Mouse (Mus musculus): Measurements from ENCODE around the gene Hoxa13. TPM values are rescaled to one million over a fixed set of nuclear protein-coding genes. Genes with fewer than 3 reads are reported as not detected.

The Hoxa13 gene
- polyA plus RNA-seq, 1 experiment from 2014 or later, result 17.4 TPM

- Histone ChIP-seq H3K4me2 (no peak overlapping the region), H3K9ac (no peak overlapping the region), H3K27ac (no peak overlapping the region), H3K4me3 (no peak overlapping the region), H3K4me1 (0 out of 2 replicates have a peak, but pooled peaks cover 7% of the 10 kb centered on the region), H3K36me3 (no peaks in the 10 kb centered on the region), H3K27me3 (peaks cover 18% of the 10 kb centered on the region; the same call in 1 of the 2 replicates), H3K9me3 (no peaks in the 10 kb centered on the region)
- WGBS, result 71% methylated on average over 5 of the region's 5 CpGs
- no peak for ATAC-seq (ENCODE audit: insufficient number of reproducible peaks, low FRiP score, low TSS enrichment, low read depth)
Measured at GRCm38 (mm10) chr6:52283896-52284295, 23.2 kb upstream of the Hoxa13 start.

GRCm38 (mm10) chr6:52281084-52281483 is 20.4 kb upstream of the Hoxa13 start:
- Histone ChIP-seq H3K4me1 (0 out of 2 replicates have a peak, but pooled peaks cover 7% of the 10 kb centered on the region), H3K4me2 (no peak overlapping the region), H3K9ac (no peak overlapping the region), H3K4me3 (no peak overlapping the region), H3K36me3 (no peaks in the 10 kb centered on the region), H3K27ac (no peak overlapping the region), H3K27me3 (peaks cover 34% of the 10 kb centered on the region), H3K9me3 (no peaks in the 10 kb centered on the region)
- 17% methylated on average over 12 of the region's 12 CpGs for WGBS
- ATAC-seq (ENCODE audit: insufficient number of reproducible peaks, low FRiP score, low TSS enrichment, low read depth), result no peak

DNA sequence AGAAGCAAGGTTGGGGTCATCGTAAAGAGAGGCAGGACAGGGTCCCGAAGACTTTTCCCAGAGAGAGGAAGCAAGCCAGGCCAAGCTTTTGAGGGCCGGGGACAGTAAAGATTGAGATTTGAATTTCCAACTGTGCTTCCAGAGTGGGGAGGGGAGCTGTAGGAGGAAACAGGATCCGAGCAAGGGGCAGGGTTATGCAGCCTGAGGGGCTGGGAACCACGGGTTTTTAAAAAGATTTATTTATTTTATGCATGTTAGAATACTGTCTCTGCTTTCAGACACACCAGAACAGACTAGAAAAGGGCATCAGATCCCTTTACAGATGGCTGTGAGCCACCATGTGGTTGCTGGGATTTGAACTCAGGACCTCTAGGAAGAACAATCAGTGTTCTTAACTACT is 16.2 kb upstream of the Hoxa13 start:
- WGBS, result 14% methylated on average over 5 of the region's 5 CpGs
- H3K9me3 ChIP-seq, result no peaks in the 10 kb centered on the region
- no peak overlapping the region for H3K27ac ChIP-seq
- peaks cover 16% of the 10 kb centered on the region for H3K4me1 ChIP-seq
- no peak overlapping the region for H3K4me3 ChIP-seq
- peaks cover 64% of the 10 kb centered on the region for H3K27me3 ChIP-seq
- H3K9ac ChIP-seq, result no peak overlapping the region
- H3K4me2 ChIP-seq, result no peak overlapping the region
- ATAC-seq (ENCODE audit: insufficient number of reproducible peaks, low FRiP score, low TSS enrichment, low read depth), result no peak
- H3K36me3 ChIP-seq, result no peaks in the 10 kb centered on the region

- no peak overlapping the region for H3K27ac ChIP-seq
- H3K4me2 ChIP-seq, result no peak overlapping the region
- H3K9me3 ChIP-seq, result no peaks in the 10 kb centered on the region
- WGBS, result 13% methylated on average over 6 of the region's 6 CpGs
- ATAC-seq (ENCODE audit: insufficient number of reproducible peaks, low FRiP score, low TSS enrichment, low read depth), result no peak
- H3K4me3 ChIP-seq, result no peak overlapping the region
- no peak overlapping the region for H3K9ac ChIP-seq
- H3K27me3 ChIP-seq, result peaks cover 67% of the 10 kb centered on the region
- H3K36me3 ChIP-seq, result no peaks in the 10 kb centered on the region
- peaks cover 15% of the 10 kb centered on the region for H3K4me1 ChIP-seq
Measured at GRCm38 (mm10) chr6:52276382-52276781, 15.7 kb upstream of the Hoxa13 start.

DNA sequence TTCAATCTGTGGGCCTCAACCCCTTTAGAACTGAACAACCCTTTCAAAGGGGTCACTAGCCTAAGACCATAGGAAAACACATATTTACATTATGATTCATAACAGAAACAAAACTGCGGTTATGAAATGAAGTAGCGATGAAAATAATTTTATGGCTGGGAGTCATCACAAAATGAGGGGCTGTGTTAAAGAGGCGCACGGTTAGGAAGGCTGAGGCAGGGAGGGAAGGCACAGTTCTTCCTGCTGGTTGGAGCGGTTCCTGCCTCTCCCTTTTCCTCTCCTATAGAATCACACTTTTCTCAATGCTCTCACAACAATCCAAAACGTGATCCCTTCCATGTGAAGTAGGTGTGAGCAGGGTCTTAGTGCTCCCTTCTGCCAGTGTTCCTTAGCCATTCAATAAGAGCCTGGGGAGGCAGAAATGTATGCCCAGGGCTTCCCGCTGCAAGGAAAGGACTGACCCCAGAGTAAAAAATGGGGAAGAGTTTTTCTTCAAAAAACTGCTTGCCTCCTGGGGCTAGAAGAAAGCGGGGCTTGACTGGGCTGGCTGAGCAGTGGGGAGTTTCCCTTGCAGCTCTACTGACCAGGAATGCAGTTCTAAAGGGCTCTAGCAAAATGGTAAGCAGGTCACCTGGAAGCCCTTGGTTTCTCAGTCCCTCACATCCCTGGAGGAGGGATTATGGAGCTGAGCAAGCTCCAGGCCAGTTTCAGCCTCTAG is 15.0 kb upstream of the Hoxa13 start:
- no peak overlapping the region for H3K4me3 ChIP-seq
- no peaks in the 10 kb centered on the region for H3K36me3 ChIP-seq
- peaks cover 12% of the 10 kb centered on the region for H3K4me1 ChIP-seq
- H3K27ac ChIP-seq, result no peak overlapping the region
- H3K27me3 ChIP-seq, result peaks cover 68% of the 10 kb centered on the region
- no peak overlapping the region for H3K9ac ChIP-seq
- WGBS, result 30% methylated on average over 8 of the region's 8 CpGs
- H3K4me2 ChIP-seq, result no peak overlapping the region
- no peak for ATAC-seq (ENCODE audit: insufficient number of reproducible peaks, low FRiP score, low TSS enrichment, low read depth)
- H3K9me3 ChIP-seq, result no peaks in the 10 kb centered on the region

GRCm38 (mm10) chr6:52274576-52274975 is 13.9 kb upstream of the Hoxa13 start:
- H3K4me1 ChIP-seq, result peaks cover 17% of the 10 kb centered on the region
- ATAC-seq (ENCODE audit: insufficient number of reproducible peaks, low FRiP score, low TSS enrichment, low read depth), result no peak
- H3K36me3 ChIP-seq, result no peaks in the 10 kb centered on the region
- peaks cover 78% of the 10 kb centered on the region for H3K27me3 ChIP-seq
- 29% methylated on average over 11 of the region's 11 CpGs for WGBS
- no peaks in the 10 kb centered on the region for H3K9me3 ChIP-seq
- H3K9ac ChIP-seq, result no peak overlapping the region
- H3K27ac ChIP-seq, result no peak overlapping the region
- peak overlapping the region; percentile 30; the same call in 1 of the 2 replicates for H3K4me2 ChIP-seq
- no peak overlapping the region for H3K4me3 ChIP-seq

DNA sequence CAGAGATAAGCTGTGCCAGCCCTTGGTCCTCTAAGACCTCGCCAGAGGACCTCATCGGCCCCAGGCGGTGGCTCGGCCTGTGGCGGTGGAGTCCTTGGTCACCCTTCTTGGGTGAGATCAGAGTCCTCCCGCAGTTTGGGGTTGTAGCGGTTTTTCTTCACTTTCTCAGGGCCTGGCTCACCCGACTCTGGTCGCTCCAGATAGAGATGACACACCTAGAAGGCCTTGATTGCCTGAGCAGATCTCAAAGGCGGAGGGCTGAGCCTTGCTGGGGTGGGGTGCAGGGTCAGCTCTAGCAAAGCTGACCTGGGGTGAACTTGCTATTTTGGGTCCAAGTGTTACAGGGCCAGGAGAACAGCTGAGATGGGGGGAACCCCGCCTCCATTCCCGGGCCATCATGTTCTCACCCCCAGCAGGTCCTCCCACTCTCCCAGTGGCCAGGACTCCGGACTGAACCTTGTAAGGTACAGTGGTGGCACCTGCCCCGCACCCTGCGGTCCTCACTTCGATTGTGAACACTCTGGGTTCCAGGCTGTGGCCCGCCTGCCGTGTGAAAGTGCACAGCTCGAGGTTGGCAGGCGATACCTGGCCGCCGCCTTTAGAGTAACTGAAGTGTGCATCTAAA is 13.1 kb upstream of the Hoxa13 start:
- peak overlapping the region; percentile 16 for H3K4me3 ChIP-seq
- 33% methylated on average over 22 of the region's 22 CpGs for WGBS
- no peaks in the 10 kb centered on the region for H3K9me3 ChIP-seq
- no peak for ATAC-seq (ENCODE audit: insufficient number of reproducible peaks, low FRiP score, low TSS enrichment, low read depth)
- H3K27me3 ChIP-seq, result peaks cover 83% of the 10 kb centered on the region
- peak overlapping the region; percentile 30 for H3K4me2 ChIP-seq
- no peaks in the 10 kb centered on the region for H3K36me3 ChIP-seq
- peaks cover 17% of the 10 kb centered on the region for H3K4me1 ChIP-seq
- no peak overlapping the region for H3K27ac ChIP-seq
- H3K9ac ChIP-seq, result no peak overlapping the region

GRCm38 (mm10) chr6:52272766-52273655 is 12.3 kb upstream of the Hoxa13 start:
- Histone ChIP-seq H3K9ac (no peak overlapping the region), H3K4me2 (peak overlapping the region; percentile 30; the same call in 1 of the 2 replicates), H3K27ac (no peak overlapping the region), H3K36me3 (no peaks in the 10 kb centered on the region), H3K4me1 (peaks cover 17% of the 10 kb centered on the region), H3K27me3 (peaks cover 90% of the 10 kb centered on the region), H3K9me3 (no peaks in the 10 kb centered on the region), H3K4me3 (no peak overlapping the region)
- ATAC-seq (ENCODE audit: insufficient number of reproducible peaks, low FRiP score, low TSS enrichment, low read depth), result no peak
- WGBS, result 31% methylated on average over 22 of the region's 22 CpGs

DNA sequence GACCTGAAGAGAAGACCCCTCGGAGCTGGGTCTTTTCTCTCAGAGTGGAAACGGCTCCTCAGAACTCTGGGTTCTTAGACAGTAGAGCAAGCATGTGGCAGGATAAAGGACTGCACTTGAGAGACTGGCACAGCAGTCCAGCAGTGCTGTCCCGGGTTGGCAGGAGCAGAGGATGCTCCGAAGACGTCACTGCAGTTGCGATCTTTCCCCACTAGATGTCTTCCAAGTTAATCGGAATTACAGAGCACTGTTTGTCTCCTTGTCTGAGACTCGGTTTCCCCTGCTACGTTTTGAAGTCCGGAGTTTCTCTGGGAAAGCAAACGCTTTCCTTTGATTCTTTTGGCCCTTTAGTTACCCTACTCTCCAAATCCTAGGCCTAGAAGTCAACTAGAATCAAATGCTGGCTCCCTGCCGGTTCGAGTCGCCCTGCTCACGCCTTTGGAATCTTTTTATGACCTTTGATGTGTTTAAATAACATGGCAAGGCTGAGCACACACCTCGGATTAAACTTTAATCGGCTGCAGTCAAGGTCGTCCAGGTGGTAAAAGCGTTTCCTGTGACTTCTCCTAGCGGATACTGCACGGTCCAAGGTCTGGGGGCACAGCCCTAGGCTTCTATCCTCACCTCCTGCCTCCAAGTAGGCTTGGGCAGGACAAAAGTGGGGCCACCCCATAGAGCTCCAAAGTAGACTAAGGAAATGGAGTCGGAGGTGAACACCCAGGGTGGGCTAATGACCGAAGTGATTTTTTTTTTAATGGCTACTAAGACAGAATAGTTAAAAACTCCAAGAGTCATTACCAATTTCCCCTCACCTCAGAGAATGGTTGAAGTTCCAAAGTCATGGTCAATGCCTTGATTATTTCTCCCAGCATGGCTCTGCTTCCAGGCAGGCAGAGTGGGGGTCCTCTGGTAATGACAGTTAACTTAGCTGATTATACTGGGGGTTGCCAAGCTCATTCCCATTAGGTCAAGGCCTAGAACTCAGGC is 10.1 kb upstream of the Hoxa13 start:
- peak overlapping the region; percentile 35 for H3K4me2 ChIP-seq
- no peaks in the 10 kb centered on the region for H3K9me3 ChIP-seq
- no peak for ATAC-seq (ENCODE audit: insufficient number of reproducible peaks, low FRiP score, low TSS enrichment, low read depth)
- WGBS, result 11% methylated on average over 23 of the region's 23 CpGs
- H3K36me3 ChIP-seq, result no peaks in the 10 kb centered on the region
- no peak overlapping the region for H3K4me3 ChIP-seq
- H3K4me1 ChIP-seq, result peaks cover 21% of the 10 kb centered on the region
- H3K27ac ChIP-seq, result no peak overlapping the region
- H3K27me3 ChIP-seq, result peaks cover 81% of the 10 kb centered on the region
- H3K9ac ChIP-seq, result no peak overlapping the region

- Histone ChIP-seq H3K27ac (no peak overlapping the region), H3K4me1 (peaks cover 22% of the 10 kb centered on the region)
Measured at GRCm38 (mm10) chr6:52268756-52269155, 8.1 kb upstream of the Hoxa13 start.

DNA sequence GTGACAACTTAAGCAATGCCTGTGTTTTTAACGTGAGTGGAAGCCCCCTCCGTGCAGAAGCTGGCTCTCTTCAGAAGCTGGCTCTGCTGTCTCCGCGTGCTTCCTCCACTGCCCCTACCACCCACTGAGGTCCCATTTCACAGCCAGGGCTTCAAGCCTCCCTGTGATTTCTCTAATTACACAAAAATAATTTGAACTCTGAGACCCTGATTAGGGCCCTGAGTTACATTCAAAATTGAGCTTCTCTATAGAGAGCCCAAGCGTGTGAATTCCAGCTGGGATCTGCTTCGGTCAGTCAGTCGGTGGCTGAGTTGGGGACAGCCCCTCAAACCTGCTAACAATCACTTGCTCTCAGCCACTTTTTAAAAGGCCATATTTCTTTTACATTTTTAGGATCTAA is 7.7 kb upstream of the Hoxa13 start:
- H3K4me3 ChIP-seq, result no peak overlapping the region
- 38% methylated on average over 7 of the region's 7 CpGs for WGBS
- H3K4me1 ChIP-seq, result peaks cover 19% of the 10 kb centered on the region; the same call in 1 of the 2 replicates
- no peaks in the 10 kb centered on the region for H3K36me3 ChIP-seq
- H3K27ac ChIP-seq, result no peak overlapping the region
- H3K4me2 ChIP-seq, result no peak overlapping the region
- H3K9me3 ChIP-seq, result no peaks in the 10 kb centered on the region
- no peak for ATAC-seq (ENCODE audit: insufficient number of reproducible peaks, low FRiP score, low TSS enrichment, low read depth)
- peaks cover 82% of the 10 kb centered on the region for H3K27me3 ChIP-seq
- H3K9ac ChIP-seq, result no peak overlapping the region

More at GRCm38 (mm10) chr6:52268756-52269155, 8.1 kb upstream of the Hoxa13 start:
- Histone ChIP-seq H3K9me3 (no peaks in the 10 kb centered on the region), H3K4me2 (no peak overlapping the region), H3K9ac (no peak overlapping the region), H3K27me3 (peaks cover 83% of the 10 kb centered on the region), H3K4me3 (no peak overlapping the region), H3K36me3 (no peaks in the 10 kb centered on the region)
- WGBS, result 44% methylated on average over 3 of the region's 3 CpGs
- ATAC-seq (ENCODE audit: insufficient number of reproducible peaks, low FRiP score, low TSS enrichment, low read depth), result no peak
